Mouse (Mus musculus): Measurements from ENCODE around the gene Ush2a. TPM values are rescaled to one million over a fixed set of nuclear protein-coding genes. Genes with fewer than 3 reads are reported as not detected.

Ush2a gene
- polyA plus RNA-seq, 1 experiment from 2014 or later, result 0.09 TPM

- H3K9me3 ChIP-seq, result no peaks in the 10 kb centered on the region
These were observed 145.4 kb downstream of the Ush2a start for GRCm38 (mm10) chr1:188407176-188407575.

GRCm38 (mm10) chr1:188407613-188408386 lies 146.0 kb downstream of the Ush2a start:
- no peak overlapping the region for H3K27ac ChIP-seq
- no peak overlapping the region for H3K4me3 ChIP-seq
- no peaks in the 10 kb centered on the region for H3K4me1 ChIP-seq
- H3K27me3 ChIP-seq (ENCODE audit: poor library complexity, severe bottlenecking), result no peaks in the 10 kb centered on the region
- no peaks in the 10 kb centered on the region for H3K9me3 ChIP-seq
- 94% methylated on average over 8 of the region's 8 CpGs for WGBS
- H3K36me3 ChIP-seq (replicated peaks), result no peaks in the 10 kb centered on the region
- no peak for DNase-seq (ENCODE audit: extremely low spot score, low spot score)

More at GRCm38 (mm10) chr1:188407176-188407575, 145.4 kb downstream of the Ush2a start:
- 91% methylated on average over 4 of the region's 4 CpGs for WGBS
- H3K27ac ChIP-seq, result no peak overlapping the region
- H3K4me3 ChIP-seq, result no peak overlapping the region
- no peak for DNase-seq (ENCODE audit: extremely low spot score, low spot score)
- no peaks in the 10 kb centered on the region for H3K4me1 ChIP-seq
- H3K27me3 ChIP-seq (ENCODE audit: poor library complexity, severe bottlenecking), result no peaks in the 10 kb centered on the region
- no peaks in the 10 kb centered on the region for H3K36me3 ChIP-seq (replicated peaks)

DNA sequence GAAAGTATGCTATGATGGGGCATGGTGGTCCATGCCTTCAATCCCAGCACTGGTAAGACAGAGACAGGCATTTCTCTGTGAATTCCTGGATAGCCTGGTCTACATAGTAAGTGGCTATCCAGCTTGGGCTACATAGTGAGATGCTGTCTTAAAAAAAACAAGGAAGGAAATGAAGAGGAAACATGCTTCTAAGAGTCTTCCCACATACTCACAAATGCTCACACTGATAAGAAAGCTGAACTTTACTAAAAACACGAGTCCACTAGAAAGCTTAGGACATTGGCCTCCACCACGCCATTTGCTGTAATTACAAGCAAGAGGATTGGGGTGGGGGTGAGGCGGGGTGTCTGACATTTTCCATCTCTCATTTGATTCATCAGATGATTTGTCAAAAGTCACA lies 148.7 kb downstream of the Ush2a start:
- Histone ChIP-seq H3K27me3 (ENCODE audit: poor library complexity, severe bottlenecking) (no peaks in the 10 kb centered on the region), H3K9me3 (no peaks in the 10 kb centered on the region), H3K4me1 (no peaks in the 10 kb centered on the region), H3K36me3 (replicated peaks) (no peaks in the 10 kb centered on the region), H3K4me3 (no peak overlapping the region), H3K27ac (no peak overlapping the region)
- DNase-seq (ENCODE audit: extremely low spot score, low spot score), result no peak
- WGBS, result 89% methylated on average over 3 of the region's 3 CpGs

- Histone ChIP-seq H3K9me3 (no peaks in the 10 kb centered on the region), H3K4me3 (no peak overlapping the region), H3K4me1 (no peaks in the 10 kb centered on the region), H3K27me3 (ENCODE audit: poor library complexity, severe bottlenecking) (no peaks in the 10 kb centered on the region), H3K27ac (no peak overlapping the region), H3K36me3 (replicated peaks) (no peaks in the 10 kb centered on the region)
- WGBS, result 94% methylated on average over 2 of the region's 2 CpGs
- DNase-seq (ENCODE audit: extremely low spot score, low spot score), result no peak
These were observed 158.7 kb downstream of the Ush2a start for GRCm38 (mm10) chr1:188420543-188420942.

DNA sequence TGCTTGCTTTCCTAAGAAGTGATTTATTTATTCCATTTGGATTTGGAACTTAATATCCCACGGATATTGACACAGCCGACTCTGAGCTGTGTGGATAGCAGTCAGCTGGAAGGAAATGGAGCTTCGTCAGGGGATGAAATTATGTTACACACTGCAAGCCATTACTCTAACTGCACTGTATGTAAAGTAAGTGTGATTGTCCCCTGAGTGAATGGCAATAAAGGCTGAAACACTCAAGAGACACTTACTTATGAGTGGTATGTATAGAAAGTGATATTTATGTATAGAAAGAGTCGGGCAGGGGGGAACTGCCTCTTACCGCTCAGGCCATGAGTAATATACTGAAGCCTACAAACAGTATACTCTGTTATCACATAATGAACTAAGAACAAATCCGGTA lies 166.3 kb downstream of the Ush2a start:
- 87% methylated on average over 6 of the region's 6 CpGs for whole genome bisulfite sequencing
- Histone ChIP-seq H3K9me3 (no peaks in the 10 kb centered on the region), H3K4me3 (no peak overlapping the region), H3K36me3 (replicated peaks) (no peaks in the 10 kb centered on the region), H3K27ac (no peak overlapping the region), H3K4me1 (peaks cover 5% of the 10 kb centered on the region; the same call in 1 of the 2 replicates), H3K27me3 (ENCODE audit: poor library complexity, severe bottlenecking) (no peaks in the 10 kb centered on the region)
- DNase-seq (ENCODE audit: extremely low spot score, low spot score), result no peak

DNA sequence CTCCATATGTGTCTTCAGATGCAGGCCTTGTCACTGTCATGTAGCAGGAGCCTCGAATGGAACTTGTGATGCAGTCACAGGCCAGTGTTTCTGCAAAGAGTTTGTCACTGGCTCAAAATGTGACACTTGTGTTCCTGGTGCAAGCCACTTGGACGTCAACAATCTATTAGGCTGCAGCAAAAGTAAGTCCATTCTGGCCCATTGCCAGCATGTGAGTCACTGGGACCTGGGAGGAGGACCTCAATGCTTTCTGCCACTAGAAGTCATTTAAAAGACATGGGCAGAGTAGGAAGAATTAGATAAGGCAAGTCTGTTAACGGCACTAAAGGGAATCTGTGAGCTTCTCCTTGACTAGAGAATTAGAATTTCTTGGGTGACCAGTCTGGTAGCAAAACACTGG lies 168.9 kb downstream of the Ush2a start:
- Histone ChIP-seq H3K9me3 (no peaks in the 10 kb centered on the region), H3K4me3 (no peak overlapping the region), H3K27me3 (ENCODE audit: poor library complexity, severe bottlenecking) (no peaks in the 10 kb centered on the region), H3K36me3 (replicated peaks) (no peaks in the 10 kb centered on the region), H3K4me1 (peaks cover 5% of the 10 kb centered on the region; the same call in 1 of the 2 replicates), H3K27ac (no peak overlapping the region)
- DNase-seq (ENCODE audit: extremely low spot score, low spot score), result no peak
- WGBS, result 83% methylated on average over 3 of the region's 3 CpGs

GRCm38 (mm10) chr1:188447964-188448363 lies 186.1 kb downstream of the Ush2a start:
- Histone ChIP-seq H3K9me3 (no peaks in the 10 kb centered on the region), H3K4me3 (no peak overlapping the region), H3K36me3 (replicated peaks) (no peaks in the 10 kb centered on the region), H3K27ac (no peak overlapping the region), H3K4me1 (no peaks in the 10 kb centered on the region), H3K27me3 (ENCODE audit: poor library complexity, severe bottlenecking) (no peaks in the 10 kb centered on the region; the same call in 1 of the 2 replicates)
- no peak for DNase-seq (ENCODE audit: extremely low spot score, low spot score)
- 77% methylated on average over 5 of the region's 5 CpGs for WGBS

- H3K36me3 ChIP-seq (replicated peaks), result no peaks in the 10 kb centered on the region
- no peak for DNase-seq (ENCODE audit: extremely low spot score, low spot score)
- WGBS, result 72% methylated on average over 13 of the region's 13 CpGs
- no peaks in the 10 kb centered on the region for H3K9me3 ChIP-seq
- peaks cover 20% of the 10 kb centered on the region for H3K4me1 ChIP-seq
- no peak overlapping the region for H3K27ac ChIP-seq
- H3K27me3 ChIP-seq (ENCODE audit: poor library complexity, severe bottlenecking), result peaks cover 14% of the 10 kb centered on the region; the same call in 1 of the 2 replicates
- H3K4me3 ChIP-seq, result no peak overlapping the region
These were observed 194.8 kb downstream of the Ush2a start for GRCm38 (mm10) chr1:188456466-188457175.

DNA sequence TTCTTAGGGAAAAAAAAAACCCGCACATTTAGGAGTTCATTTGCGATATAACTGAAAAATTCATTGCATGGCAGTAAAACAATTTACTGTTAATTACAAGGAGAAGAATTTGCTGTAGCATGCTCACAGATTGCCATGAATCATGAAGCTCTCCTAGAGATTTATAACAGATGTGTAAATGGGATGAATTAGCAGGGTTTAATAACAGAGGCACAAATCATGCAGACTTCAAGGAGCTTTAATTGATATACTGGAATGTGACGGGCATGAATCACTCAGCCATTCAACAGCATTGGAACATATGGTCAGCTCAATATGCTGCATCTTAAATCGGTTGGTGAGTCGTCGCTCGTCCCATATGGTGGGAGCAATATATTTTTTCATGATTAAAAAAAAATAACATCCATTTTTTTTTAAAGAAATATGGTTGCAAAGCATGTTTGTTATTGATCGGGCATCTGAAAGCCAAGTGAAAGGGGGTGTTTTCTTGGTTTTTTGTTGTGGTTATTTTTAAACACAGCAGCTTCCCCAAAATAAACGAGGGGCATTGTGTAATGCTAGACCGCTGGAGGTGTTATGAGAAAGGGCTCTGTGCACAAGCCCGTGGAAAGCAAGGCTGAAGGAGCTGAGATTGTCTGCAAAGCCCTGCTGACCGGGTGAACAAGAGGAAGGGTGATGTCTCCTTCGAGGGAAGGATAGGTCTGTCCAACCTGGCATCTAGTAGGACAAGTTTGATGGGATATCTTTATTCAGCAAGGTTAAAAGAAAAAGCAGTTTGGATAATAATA lies 195.6 kb downstream of the Ush2a start:
- no peak for DNase-seq (ENCODE audit: extremely low spot score, low spot score)
- Histone ChIP-seq H3K27me3 (ENCODE audit: poor library complexity, severe bottlenecking) (peaks cover 14% of the 10 kb centered on the region; the same call in 1 of the 2 replicates), H3K4me1 (peaks cover 20% of the 10 kb centered on the region), H3K4me3 (no peak overlapping the region), H3K27ac (no peak overlapping the region), H3K9me3 (no peaks in the 10 kb centered on the region), H3K36me3 (replicated peaks) (no peaks in the 10 kb centered on the region)
- WGBS, result 74% methylated on average over 13 of the region's 13 CpGs

DNA sequence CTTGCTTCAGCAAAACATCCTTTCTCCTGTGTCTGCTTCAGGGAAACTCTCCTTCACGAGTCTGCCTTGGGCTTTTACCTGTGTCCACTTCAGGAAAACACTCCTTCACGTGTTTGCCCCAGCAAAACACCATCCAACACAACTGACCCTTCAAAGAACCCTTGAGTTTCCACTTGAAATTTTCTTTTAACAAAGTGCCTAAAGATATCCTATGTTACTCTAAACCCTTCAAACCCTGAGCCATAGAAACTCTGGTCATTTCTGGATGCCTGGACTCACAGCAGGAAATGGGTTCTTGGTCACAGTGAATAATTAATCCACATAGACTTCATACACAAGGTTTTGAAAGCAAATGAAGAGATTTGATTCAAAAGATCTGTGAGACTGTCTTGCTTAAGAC lies 199.4 kb downstream of the Ush2a start:
- Histone ChIP-seq H3K27me3 (ENCODE audit: poor library complexity, severe bottlenecking) (no peaks in the 10 kb centered on the region), H3K36me3 (replicated peaks) (no peaks in the 10 kb centered on the region), H3K4me1 (peaks cover 19% of the 10 kb centered on the region), H3K9me3 (no peaks in the 10 kb centered on the region), H3K27ac (no peak overlapping the region), H3K4me3 (no peak overlapping the region)
- WGBS, result 86% methylated on average over 2 of the region's 2 CpGs
- DNase-seq (ENCODE audit: extremely low spot score, low spot score), result no peak

- Histone ChIP-seq H3K4me1 (no peaks in the 10 kb centered on the region), H3K27me3 (ENCODE audit: poor library complexity, severe bottlenecking) (no peaks in the 10 kb centered on the region), H3K36me3 (replicated peaks) (no peaks in the 10 kb centered on the region), H3K9me3 (no peaks in the 10 kb centered on the region), H3K27ac (no peak overlapping the region), H3K4me3 (no peak overlapping the region)
- DNase-seq (ENCODE audit: extremely low spot score, low spot score), result no peak
These were observed 202.8 kb downstream of the Ush2a start for GRCm38 (mm10) chr1:188464653-188465052.

DNA sequence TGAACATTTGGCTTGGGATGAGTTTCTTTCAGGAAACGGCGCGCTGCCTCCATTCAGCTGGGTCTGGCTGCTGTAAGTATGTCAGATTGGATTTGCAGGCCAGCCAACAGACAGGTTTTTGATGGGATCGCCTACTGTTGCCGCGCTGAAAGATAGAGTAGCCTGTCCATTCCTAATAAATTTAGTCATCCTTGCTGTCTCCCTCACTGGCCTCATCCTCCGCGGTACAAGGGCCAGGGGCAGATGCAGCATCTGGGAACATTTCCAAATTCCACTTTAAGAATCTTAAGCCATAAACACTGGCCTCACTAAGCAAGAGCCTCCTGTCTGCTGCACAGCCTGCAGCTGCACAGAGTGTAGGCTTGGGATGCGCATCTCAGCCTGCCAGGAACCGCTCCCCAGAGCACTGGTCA lies 206.6 kb downstream of the Ush2a start:
- H3K9me3 ChIP-seq, result no peaks in the 10 kb centered on the region
- no peak for DNase-seq (ENCODE audit: extremely low spot score, low spot score)
- H3K27ac ChIP-seq, result no peak overlapping the region
- no peaks in the 10 kb centered on the region for H3K27me3 ChIP-seq (ENCODE audit: poor library complexity, severe bottlenecking)
- H3K4me1 ChIP-seq, result no peaks in the 10 kb centered on the region
- 88% methylated on average over 10 of the region's 10 CpGs for WGBS
- no peaks in the 10 kb centered on the region for H3K36me3 ChIP-seq (replicated peaks)
- H3K4me3 ChIP-seq, result no peak overlapping the region
